Mouse (Mus musculus) stomach, adult 2 months (tissue): ENCODE results near the gene Zbtb8os. TPM values are rescaled to one million over a fixed set of nuclear protein-coding genes. Genes with fewer than 3 reads are reported as not detected.

ENCODE experiments used
- polyA plus RNA-seq: library from polyadenylated mRNA; depleted of rRNA; stranded (reverse); fragments of >200 nt; gene quantifications from 2 replicates; pipeline ENCODE4 v1.2.3, GENCODE M21; 2012; rRNA removed

Zbtb8os gene
- 2.1 and 2.6 TPM in 2 replicates for polyA plus RNA-seq

DNA sequence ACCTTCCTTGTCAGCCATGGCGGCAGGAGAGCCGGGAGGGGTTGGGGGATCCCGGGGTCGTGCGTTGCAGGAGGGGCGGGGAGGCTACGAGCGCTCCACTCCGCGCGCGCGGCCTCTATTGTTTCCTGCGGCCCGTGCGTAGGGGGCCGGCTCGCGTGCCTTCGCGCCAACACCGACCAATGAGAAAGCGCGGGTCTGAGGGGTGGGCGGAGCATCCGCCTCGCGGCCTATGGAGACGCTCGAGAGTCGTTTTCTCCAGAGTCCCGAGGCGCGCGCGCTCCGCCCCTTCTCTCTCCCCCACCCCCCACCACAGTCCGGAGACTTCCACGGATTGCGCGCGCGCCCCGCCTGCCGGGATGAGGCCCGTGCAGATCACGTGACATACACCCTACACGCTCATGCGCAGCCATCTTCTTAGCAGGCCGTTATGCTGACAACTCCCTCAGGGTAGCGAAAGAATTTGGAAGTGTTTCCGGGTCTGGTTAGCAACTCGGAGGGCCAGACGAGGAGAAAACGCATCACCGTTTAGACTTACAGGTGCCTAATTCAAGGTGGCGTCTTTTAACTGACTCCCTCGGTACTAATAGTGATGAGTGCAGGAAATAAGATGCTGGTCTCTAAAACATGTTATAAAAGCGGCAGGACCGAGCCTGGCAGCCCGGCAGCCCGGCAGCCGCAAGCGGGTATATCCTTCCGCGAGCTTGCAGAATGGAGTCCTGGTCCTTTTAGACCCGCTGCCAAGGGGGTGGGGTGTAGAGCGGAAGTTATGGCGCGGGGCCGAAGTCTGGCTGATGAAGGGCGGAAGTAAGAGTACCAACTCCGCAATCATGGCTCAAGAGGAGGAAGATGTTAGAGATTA, at the start of gene Zbtb8os, which contains the start of gene Rbbp4:
Gene Zbtb8os, plus strand, starts transcription at position 480 of the 859 bp plus-strand sequence.
Gene Rbbp4, minus strand, starts transcription at position 155 of the 859 bp plus-strand sequence.

DNA sequence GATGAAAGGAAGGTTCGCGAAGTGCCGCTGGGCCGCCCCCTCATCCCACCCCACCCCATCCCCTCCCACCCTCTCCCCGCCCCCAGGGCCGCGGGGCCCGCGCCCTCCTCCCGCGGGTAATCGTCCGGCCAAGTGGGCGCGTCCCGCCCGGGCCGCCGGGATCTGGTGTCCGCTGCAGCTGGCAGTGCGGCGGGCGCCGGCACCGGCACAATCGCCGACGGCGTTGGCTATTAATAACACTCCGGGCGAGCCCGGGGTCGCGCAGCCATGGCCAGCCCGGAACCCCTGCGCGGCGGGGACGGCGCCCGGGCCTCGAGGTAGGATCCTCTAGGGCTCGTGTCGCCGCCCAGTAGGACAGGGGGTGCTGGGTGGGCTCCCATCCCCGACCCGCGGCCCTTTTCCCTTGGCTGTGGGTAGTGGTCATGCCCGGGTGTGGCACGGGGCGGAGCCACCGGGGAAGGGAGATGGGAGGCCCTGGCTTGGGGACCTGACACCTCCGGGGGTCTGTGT, 48.0 kb upstream of the Zbtb8os start, which contains the start of gene Sync:
Gene Sync, plus strand, starts transcription at position 146 of the 510 bp plus-strand sequence.

DNA sequence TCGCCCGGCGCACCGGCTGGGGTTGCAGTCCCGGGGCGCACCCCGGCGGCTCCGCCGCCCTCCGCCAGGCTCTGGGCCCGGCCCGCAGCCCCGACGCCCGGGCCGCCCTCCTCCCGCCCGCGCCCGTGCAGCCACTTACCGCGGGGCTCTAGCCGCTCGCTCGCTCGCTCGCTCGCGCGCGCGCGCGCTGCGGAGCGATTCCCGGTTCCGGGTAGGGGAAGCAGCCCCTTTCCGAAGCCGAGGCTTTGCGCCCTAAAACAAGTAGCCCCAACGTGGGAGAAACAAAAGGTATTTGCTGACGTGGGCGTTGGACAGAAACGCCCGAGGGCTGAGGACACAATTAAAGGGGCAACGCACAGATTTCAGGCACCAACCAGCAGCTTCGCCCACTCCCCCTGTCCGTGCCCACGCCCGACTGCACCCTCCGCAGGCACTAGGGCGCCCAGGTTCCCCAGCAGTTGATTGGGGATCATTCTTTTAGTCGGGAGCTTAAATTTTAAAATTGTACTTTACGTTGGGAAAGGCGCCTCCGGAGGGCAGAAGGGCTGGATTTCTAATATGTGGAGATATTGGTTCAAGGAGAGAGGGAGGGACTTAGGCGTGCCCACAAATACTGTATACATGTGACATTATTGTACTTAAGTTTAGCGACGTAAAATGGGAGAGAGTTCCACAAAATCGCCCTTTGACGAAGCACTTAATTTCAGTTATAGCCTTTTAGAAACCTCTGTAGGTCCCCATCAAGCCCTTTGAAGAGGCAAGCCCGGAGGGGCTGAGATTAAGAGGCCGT, 42.3 kb downstream of the Zbtb8os start, which contains the start of gene Zbtb8a:
Gene Zbtb8a, minus strand, starts transcription at position 516 of the 790 bp plus-strand sequence.

Other genes starting within 250 kb of the Zbtb8os start
- gene Tmem54, start 230.1 kb upstream of the Zbtb8os start, polyA plus RNA-seq, result 228 and 321 TPM in 2 replicates
- 0.04 and 0.23 TPM in 2 replicates for gene Hpca, start 213.7 kb upstream of the Zbtb8os start, polyA plus RNA-seq
- gene Fndc5, start 198.7 kb upstream of the Zbtb8os start, polyA plus RNA-seq, result 0.85 and 1.00 TPM in 2 replicates
- 0.94 and 2.8 TPM in 2 replicates for gene S100pbp, start 146.0 kb upstream of the Zbtb8os start, polyA plus RNA-seq
- 3.2 and 5.9 TPM in 2 replicates for gene Yars, start 145.9 kb upstream of the Zbtb8os start, polyA plus RNA-seq
- 63.7 and 65.0 TPM in 2 replicates for gene C77080, start 74.3 kb upstream of the Zbtb8os start, polyA plus RNA-seq
- gene Sync, start 48.1 kb upstream of the Zbtb8os start, polyA plus RNA-seq, result 0.58 and 0.95 TPM in 2 replicates
- gene Rbbp4, start 325 bp upstream of the Zbtb8os start, polyA plus RNA-seq, result 3.3 and 4.2 TPM in 2 replicates
- gene Zbtb8a, start 42.4 kb downstream of the Zbtb8os start, polyA plus RNA-seq, result 2.6 and 2.9 TPM in 2 replicates
- gene Zbtb8b, start 105.2 kb downstream of the Zbtb8os start, polyA plus RNA-seq, result 0.05 TPM in 1 of 2 replicates, not detected in the other
- gene Bsdc1, start 125.9 kb downstream of the Zbtb8os start, polyA plus RNA-seq, result 6.9 and 8.1 TPM in 2 replicates
- gene Tssk3, start 155.3 kb downstream of the Zbtb8os start, polyA plus RNA-seq, result not detected in 2 replicates
- 0.57 TPM in 1 of 2 replicates, not detected in the other for gene Fam229a, start 155.5 kb downstream of the Zbtb8os start, polyA plus RNA-seq
- 9.9 and 12.4 TPM in 2 replicates for gene Marcksl1, start 177.9 kb downstream of the Zbtb8os start, polyA plus RNA-seq
- 8.9 and 12.8 TPM in 2 replicates for gene Hdac1, start 207.0 kb downstream of the Zbtb8os start, polyA plus RNA-seq
- gene Lck, start 237.9 kb downstream of the Zbtb8os start, polyA plus RNA-seq, result 0.25 and 0.30 TPM in 2 replicates
- gene Fam167b, start 242.9 kb downstream of the Zbtb8os start, polyA plus RNA-seq, result 3.0 and 4.0 TPM in 2 replicates